Mouse (Mus musculus) lung, postnatal 25 days (tissue): ENCODE data around the gene 4932438H23Rik.
"Not testable (repeated sequence)": the region's sequence is repeated elsewhere in the genome, so short reads cannot be mapped to it uniquely, and the experiment has no call there.

Experiments used
- DNase-seq: peaks from one replicate; pipeline ENCODE4 v3.0.0; 2022; ENCODE audit warnings: low spot score

The 4932438H23Rik gene

GRCm38 (mm10) chr16:91099444-91100065 is 4.6 kb upstream of the 4932438H23Rik start:
- no peak for DNase-seq

- no peak for DNase-seq
Observed at GRCm38 (mm10) chr16:91097858-91098257, 2.9 kb upstream of the 4932438H23Rik start.

GRCm38 (mm10) chr16:91096984-91097506 is 2.1 kb upstream of the 4932438H23Rik start:
- no peak for DNase-seq

GRCm38 (mm10) chr16:91096016-91096415 is 1.1 kb upstream of the 4932438H23Rik start:
- DNase-seq, result no peak

GRCm38 (mm10) chr16:91086642-91087306 is 8.1 kb downstream of the 4932438H23Rik start:
- no peak for DNase-seq

- no peak for DNase-seq
Observed at GRCm38 (mm10) chr16:91085239-91085825, 9.6 kb downstream of the 4932438H23Rik start.

GRCm38 (mm10) chr16:91084307-91085238 is 10.3 kb downstream of the 4932438H23Rik start:
- DNase-seq, result no peak

GRCm38 (mm10) chr16:91083002-91083646 is 11.8 kb downstream of the 4932438H23Rik start:
- no peak for DNase-seq

- peak; percentile 79 for DNase-seq
Observed at GRCm38 (mm10) chr16:91081508-91081907, 13.4 kb downstream of the 4932438H23Rik start.

- peak; percentile 24 for DNase-seq
Observed at GRCm38 (mm10) chr16:91076180-91076579, 18.7 kb downstream of the 4932438H23Rik start.

- not testable (repeated sequence) for DNase-seq
Observed at GRCm38 (mm10) chr16:91075423-91075822, 19.5 kb downstream of the 4932438H23Rik start.

- peak; percentile 92 for DNase-seq
Observed at GRCm38 (mm10) chr16:91073163-91073892, 21.6 kb downstream of the 4932438H23Rik start.

GRCm38 (mm10) chr16:91072256-91072655 is 22.7 kb downstream of the 4932438H23Rik start:
- no peak for DNase-seq

- no peak for DNase-seq
Observed at GRCm38 (mm10) chr16:91068969-91069368, 26.0 kb downstream of the 4932438H23Rik start.

GRCm38 (mm10) chr16:91067122-91067521 is 27.8 kb downstream of the 4932438H23Rik start:
- DNase-seq, result no peak

GRCm38 (mm10) chr16:91064583-91065365 is 30.1 kb downstream of the 4932438H23Rik start:
- no peak for DNase-seq

GRCm38 (mm10) chr16:91063786-91064185 is 31.1 kb downstream of the 4932438H23Rik start:
- DNase-seq, result no peak

- no peak for DNase-seq
Observed at GRCm38 (mm10) chr16:91061531-91062318, 33.2 kb downstream of the 4932438H23Rik start.

GRCm38 (mm10) chr16:91057741-91058140 is 37.2 kb downstream of the 4932438H23Rik start:
- DNase-seq, result no peak
